Mouse (Mus musculus) left cerebral cortex, postnatal 14 days (tissue): ENCODE measurements around the gene Triap1. TPM values are rescaled to one million over a fixed set of nuclear protein-coding genes. Genes with fewer than 3 reads are reported as not detected.
"Not testable (repeated sequence)": the region's sequence is repeated elsewhere in the genome, so short reads cannot be mapped to it uniquely, and the experiment has no call there.

Experiments
- DNase-seq, 2 experiments: peaks; one replicate each; pipeline ENCODE4 v3.0.0; 2021 to 2022; ENCODE audit warnings: low spot score in 2 of 2, mixed read lengths in 1 of 2
- intact Hi-C: fragments of 180-260 bp; cut with DNase I; formaldehyde crosslinking; loops from one replicate; pipeline ENCODE4 v1.15.1; 2025
- total RNA-seq, 2 experiments: library from RNA; stranded (reverse); gene quantifications; 2 replicates each; pipeline ENCODE4 v1.2.3; 2021

The Triap1 gene
- total RNA-seq, 2 experiments from 2014 or later, result 28.2 to 32.4 TPM

DNA sequence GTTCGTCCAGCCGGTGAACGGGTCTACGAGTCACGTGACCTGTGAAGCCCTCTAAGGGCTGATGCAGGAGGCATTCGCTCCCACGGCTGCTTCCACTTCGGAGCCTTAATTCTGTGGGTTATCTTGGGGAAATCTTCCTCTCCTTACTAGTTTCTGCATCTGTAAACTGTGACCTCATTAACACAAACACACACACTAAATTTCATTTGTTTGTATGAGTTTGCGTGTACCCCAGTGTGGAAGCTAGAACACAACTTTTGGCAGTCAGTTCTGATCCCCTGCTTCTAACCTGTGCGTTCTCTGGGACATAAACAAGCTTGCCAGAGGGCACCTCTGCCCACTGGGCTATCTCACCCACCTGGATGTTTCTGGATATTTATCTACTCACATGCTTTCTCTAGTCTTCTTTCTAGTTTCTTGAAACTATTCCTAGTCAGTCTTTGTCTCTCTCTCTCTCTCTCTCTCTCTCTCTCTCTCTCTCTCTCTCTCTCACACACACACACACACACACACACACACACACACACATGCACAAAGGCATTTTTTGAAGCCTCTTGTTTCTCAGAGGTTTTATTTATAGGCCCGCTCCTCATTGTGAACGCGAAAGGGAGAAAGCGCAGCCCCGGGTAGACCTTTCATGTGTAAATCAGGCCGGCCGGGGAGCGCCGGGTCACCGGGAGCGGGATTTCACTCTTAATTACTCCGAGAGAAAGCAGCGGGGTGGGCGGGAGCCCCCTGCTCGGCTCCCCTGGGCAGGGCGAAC, 32.6 kb downstream of the Triap1 start:
- intact Hi-C loops, result no loop called here
- peak in 1 of 2 experiments; percentile 19 for DNase-seq

- intact Hi-C loops, result no loop called here
- DNase-seq, result no peak
Observed at GRCm38 (mm10) chr5:115374204-115374820, 33.3 kb downstream of the Triap1 start.

GRCm38 (mm10) chr5:115375436-115375835, 34.4 kb downstream of the Triap1 start:
- intact Hi-C loops, result no loop called here
- no peak for DNase-seq

DNA sequence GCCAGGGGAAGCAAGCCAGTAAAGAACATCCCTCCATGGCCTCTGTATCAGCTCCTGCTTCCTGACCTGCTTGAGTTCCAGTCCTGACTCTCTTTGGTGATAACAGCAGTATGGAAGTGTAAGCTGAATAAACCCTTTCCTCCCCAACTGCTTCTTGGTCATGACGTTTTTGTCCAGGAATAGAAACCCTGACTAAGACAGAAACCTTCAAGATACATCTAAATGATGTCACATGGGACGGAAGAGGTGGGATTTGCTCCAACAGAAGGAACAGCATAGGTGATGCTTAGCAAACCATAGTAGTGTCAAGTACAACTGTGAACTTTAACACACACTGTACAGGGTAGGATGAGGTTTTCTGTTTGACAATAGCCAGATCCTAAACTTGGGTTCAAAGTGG, 37.9 kb downstream of the Triap1 start:
- DNase-seq, intact Hi-C loops: not testable (repeated sequence)

DNA sequence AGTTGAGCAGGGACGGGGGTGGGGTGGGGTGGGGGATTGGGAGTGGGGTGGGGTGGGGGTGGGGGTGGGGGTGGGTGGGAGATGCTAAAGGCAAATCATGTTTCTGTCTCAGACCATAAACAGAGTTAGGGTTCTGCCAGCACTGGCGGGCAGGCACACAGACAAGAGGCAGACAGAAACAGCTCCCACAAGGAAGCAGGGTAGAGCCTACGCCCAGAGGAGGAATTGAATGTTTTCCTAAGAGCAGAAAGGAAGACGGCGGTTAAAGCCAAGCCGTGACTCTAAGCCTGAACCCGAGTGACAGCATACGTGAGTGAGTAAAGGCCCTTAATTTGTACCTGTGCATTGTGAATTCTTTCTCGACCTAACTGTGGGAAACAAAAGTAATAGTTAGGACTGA, 50.9 kb downstream of the Triap1 start:
- intact Hi-C loops, result no loop called here
- no peak for DNase-seq

GRCm38 (mm10) chr5:115392969-115393368, 51.9 kb downstream of the Triap1 start:
- no peak for DNase-seq
- intact Hi-C loops, result no loop called here

Other genes with a start within 250 kb of the Triap1 start
- not detected for gene Gm10401, start 242.9 kb upstream of the Triap1 start, total RNA-seq
- 1 to 10 TPM; 5.9 to 6.8 TPM for gene Acads, start 221.9 kb upstream of the Triap1 start, total RNA-seq
- 10 to 100 TPM; 23.4 to 28.1 TPM for gene Unc119b, start 206.2 kb upstream of the Triap1 start, total RNA-seq
- 10 to 100 TPM; 67.9 to 77.9 TPM for gene Mlec, start 183.0 kb upstream of the Triap1 start, total RNA-seq
- gene Cabp1, start 146.8 kb upstream of the Triap1 start, total RNA-seq, result 100 to 1,000 TPM; 179 to 209 TPM
- gene Pop5, start 105.4 kb upstream of the Triap1 start, total RNA-seq, result 10 to 100 TPM; 59.5 to 75.8 TPM
- 100 to 1,000 TPM; 244 to 283 TPM for gene Rnf10, start 68.3 kb upstream of the Triap1 start, total RNA-seq
- gene Coq5, start 61.6 kb upstream of the Triap1 start, total RNA-seq, result 10 to 100 TPM; 38.2 to 38.8 TPM
- gene Dynll1, start 40.2 kb upstream of the Triap1 start, total RNA-seq, result 100 to 1,000 TPM; 770 to 772 TPM
- 10 to 100 TPM; 73.4 to 75.5 TPM for gene Srsf9, start 14.0 kb upstream of the Triap1 start, total RNA-seq
- 10 to 100 TPM; 22.4 to 23.3 TPM for gene Gatc, start within 50 bp of the Triap1 start, total RNA-seq
- 100 to 1,000 TPM; 838 to 857 TPM for gene Cox6a1, start 7.8 kb downstream of the Triap1 start, total RNA-seq
- 10 to 100 TPM; 45.4 to 54.0 TPM for gene Msi1, start 88.4 kb downstream of the Triap1 start, total RNA-seq
- gene Pla2g1b, start 125.0 kb downstream of the Triap1 start, total RNA-seq, result not detected
- 10 to 100 TPM; 27.4 to 27.7 TPM for gene Sirt4, start 143.5 kb downstream of the Triap1 start, total RNA-seq
- 10 to 100 TPM; 20.8 to 22.1 TPM for gene Pxn, start 165.5 kb downstream of the Triap1 start, total RNA-seq
- 100 to 1,000 TPM; 286 to 303 TPM for gene Rplp0, start 218.2 kb downstream of the Triap1 start, total RNA-seq
- 10 to 100 TPM; 64.0 to 69.7 TPM for gene Gcn1l1, start 224.0 kb downstream of the Triap1 start, total RNA-seq